Mouse (Mus musculus) thymus, postnatal 14 days (tissue): ENCODE measurements around the gene Kdelc2.

Experiments
- DNase-seq: peaks from one replicate; pipeline ENCODE4 v3.0.0; 2021

Gene Kdelc2

DNA sequence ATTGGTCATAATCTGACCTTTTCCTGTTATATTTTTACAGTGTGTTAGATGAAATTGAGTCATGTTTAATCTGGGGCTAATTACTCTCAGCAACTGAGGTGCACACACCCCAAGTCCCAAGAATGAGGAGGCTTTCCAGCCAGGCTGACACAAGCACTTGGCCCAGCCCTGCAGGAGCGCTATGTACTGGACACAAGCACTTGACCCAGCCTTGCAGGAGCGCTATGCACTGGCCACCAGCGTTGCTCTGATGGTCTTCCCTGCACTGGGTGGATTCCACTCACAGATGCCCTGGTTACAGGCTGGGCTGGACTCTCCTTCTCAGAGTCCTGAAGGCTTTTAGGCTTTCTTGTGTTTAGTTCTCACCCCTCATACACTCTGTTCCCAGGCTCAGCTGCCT, 5.3 kb downstream of the Kdelc2 start:
- DNase-seq: no peak

DNA sequence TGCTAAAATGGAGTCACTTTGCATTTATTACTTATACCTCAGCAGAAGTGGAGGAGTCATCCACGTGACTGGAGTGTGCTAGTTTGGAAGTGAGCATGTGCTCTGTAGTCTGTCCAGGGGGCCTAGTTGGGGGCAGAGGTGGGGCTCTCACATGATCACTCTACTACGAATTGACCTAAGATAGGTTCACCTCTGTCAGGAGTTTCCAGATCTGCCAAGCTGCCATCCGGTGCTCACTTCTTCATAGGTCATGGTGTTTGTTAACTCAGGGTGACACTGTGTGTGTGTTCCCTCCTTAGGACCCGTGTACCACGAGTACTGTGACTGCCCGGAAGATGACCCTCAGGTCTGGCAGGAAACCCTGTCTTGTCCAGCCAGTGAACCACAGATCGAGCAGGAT, 6.3 kb downstream of the Kdelc2 start:
- DNase-seq: no peak

- DNase-seq: no peak
These were observed 14.0 kb downstream of the Kdelc2 start for GRCm38 (mm10) chr9:53397685-53398387.

DNA sequence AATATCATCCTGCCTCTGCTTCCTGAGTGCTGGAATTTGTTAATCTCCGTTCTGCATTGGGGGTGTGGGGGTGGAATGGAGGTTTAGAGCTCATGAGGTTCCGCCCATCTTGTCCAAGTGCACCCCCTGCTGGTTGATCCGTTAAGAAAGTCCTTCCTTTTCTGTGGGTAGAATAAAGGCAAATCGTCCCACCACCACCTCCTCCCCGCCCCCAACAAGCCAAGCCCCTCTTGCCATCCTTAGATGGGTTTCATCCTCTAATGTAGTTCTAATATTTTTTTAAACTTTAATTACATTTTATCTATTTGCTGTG, 14.5 kb downstream of the Kdelc2 start:
- DNase-seq: peak; percentile 78

GRCm38 (mm10) chr9:53399537-53399936, 15.7 kb downstream of the Kdelc2 start:
- no peak for DNase-seq

DNA sequence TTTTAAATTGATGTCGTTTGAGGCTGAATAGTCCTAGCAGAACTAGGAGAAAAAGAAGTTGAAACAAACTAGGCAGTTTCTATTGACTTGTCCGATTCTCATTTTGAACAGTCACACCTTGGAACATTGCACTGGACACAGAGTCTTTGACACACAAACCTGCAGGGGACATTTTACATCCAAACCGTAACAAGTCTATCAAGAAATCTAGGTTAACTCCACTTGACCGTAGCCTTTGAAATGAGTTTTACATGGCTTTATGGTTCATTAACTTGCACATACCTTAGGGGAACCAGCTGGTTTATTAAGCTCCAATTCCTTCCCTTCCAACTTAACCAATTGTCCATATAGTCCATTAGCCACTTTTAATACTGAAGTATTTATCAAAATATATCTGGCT, 16.9 kb downstream of the Kdelc2 start:
- DNase-seq: no peak

DNA sequence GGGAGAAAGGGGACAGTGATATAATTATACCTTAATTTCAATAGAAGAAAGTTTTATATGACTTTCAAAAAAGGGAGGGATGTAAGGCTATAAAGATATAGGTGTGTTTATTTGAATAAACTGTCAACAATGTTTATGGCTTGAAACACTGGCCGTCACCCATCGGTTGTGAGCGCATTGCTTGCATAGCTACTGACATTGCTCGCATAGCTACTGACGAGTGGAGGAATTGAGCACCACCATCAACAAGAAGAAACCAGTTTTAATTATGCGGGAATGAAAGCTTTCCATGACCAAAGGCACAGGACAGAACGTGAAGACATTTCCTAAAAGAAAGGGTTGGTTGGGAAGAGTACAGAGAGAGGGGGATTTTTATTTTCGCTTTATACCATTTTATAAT, 17.3 kb downstream of the Kdelc2 start:
- DNase-seq: no peak

- DNase-seq: no peak
These were observed 18.5 kb downstream of the Kdelc2 start, which contains the start of gene 4930550C14Rik for GRCm38 (mm10) chr9:53402291-53402711. 4930550C14Rik (plus strand) TSS chr9:53402325.

DNA sequence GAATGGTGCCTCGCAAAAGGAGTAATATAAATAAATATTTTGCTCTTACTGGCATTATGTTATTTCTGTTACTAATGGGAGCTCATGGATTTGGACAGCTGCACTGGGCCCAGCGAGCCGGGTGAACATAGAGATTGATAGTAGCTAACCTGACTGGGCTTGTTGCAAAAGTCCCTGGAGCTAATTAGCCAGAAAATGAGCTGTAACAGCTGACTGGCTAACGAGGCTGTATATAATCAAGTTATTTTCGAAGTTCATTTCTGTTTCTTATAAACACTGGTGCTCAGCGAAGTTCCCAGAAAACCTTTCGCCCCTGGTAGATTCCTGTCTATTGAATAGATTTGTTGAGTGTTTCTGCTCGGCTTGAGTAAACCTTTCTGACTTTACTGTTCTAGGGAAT, 19.2 kb downstream of the Kdelc2 start:
- DNase-seq: no peak

DNA sequence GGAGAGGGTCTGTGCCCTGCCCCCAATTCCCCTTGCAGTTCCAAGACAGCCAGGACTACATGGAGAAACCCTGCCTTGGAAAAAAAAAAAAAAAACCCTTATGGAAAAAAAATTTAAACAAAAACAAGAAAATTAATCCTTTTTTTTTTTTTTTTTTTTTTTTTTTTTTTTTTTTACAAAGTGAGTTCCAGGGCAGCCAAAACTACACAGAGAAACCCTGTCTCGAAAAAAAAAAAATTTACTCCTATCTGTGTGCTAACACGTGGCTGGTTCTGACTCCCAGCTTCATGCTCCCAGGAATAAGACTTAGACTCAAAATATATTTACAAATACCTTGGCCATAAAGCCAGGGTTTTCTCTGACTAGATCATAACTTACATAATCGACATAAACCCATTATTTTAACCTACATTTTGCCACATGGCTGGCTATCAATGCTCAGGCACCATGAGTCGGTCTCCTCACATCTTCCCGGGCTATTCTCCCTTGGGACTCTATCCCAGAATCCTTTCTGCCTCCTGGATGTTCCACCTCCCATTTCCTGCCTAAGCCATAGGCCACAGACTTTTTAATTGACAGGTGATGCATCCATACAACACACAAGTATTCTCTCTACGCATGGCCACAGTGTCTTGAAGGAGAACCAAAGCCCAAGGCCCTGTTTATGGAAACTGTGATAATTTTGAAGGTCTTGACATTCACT, 20.4 kb downstream of the Kdelc2 start:
- no peak for DNase-seq

DNA sequence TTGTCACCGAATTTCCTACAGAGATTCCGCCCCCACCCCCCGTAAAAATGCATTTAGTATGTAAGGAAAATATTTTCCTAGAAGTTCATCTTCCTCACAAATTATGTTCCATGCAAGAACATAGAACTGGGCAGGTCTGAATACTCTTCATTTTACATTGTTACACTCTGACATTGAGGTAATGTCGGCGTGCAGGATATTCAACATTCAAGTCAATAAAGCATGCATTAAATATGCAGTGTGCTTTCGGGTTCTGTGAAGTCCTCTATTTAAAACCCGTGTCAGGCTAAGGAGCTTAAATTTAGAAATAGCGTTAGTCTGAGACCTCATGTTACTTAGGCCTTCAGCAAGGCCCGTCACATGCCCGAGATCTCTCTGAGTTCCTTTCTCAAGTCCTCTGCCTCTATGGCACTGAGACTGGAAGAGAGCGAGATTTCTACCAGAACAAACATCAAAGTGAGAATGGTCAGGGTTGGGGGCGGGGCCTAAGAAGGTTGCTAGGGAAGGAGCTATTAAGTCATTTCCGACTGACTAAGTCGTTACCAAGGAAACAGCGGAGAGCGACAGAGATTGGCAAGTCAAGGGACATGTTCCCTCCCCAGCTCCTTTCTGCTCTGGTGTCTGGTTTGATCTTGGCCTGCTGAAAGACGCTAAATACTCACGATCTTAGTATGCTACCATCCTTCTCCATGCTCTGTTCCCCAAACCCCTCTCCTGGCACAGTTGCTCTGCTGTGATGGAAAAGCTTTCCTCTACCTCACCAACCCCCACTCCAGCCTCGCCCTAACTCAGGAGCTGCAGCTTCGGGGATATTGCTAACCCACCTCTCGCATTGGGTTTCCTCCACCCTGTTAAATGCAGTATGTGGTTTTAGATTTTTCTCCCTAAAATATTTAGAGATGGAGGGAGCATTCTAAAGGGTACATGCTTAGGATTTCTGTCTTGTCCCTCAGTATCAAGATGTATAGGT, 21.2 kb downstream of the Kdelc2 start:
- peak; percentile 89 for DNase-seq

- DNase-seq: no peak
These were observed 24.7 kb downstream of the Kdelc2 start for GRCm38 (mm10) chr9:53408548-53408947.

- no peak for DNase-seq
These were observed 25.1 kb downstream of the Kdelc2 start for GRCm38 (mm10) chr9:53408953-53409361.

- DNase-seq: no peak
These were observed 25.6 kb downstream of the Kdelc2 start for GRCm38 (mm10) chr9:53409427-53409826.

DNA sequence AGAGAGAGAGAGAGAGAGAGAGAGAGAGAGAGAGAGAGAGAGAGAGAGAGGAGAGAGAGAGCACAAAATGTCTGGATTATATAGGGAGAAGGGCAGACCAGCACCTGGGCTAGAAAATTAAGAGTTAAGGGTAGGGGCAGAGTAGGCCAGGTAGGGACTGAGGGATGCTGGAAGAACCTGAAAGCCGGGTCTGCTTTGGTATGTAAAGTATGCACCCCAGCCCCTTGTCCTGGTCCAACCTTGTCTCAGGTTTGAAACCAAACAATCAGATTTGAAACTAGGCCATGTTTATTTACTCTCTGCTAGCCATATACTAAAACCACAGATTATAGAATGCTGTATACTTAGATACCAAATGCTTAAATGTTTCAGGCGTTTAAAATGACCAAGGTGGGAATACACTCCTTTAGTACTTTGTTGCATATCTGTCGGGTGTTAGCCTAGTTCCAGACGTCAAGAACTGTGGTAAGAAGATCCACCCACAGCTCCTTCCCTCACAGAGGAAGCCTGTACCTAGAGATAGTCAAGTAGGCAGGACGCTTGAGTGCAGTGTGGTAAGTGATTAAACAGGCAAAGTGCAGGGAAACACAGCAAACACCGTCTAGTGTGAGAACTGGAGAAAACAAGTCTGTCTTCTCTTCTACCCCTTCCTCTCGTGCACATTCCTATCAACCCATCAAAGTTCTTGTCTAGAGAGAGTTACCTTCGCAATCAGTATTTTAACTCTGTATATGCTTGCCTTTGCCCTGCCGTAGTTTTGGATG, 38.5 kb downstream of the Kdelc2 start:
- DNase-seq: no peak

DNA sequence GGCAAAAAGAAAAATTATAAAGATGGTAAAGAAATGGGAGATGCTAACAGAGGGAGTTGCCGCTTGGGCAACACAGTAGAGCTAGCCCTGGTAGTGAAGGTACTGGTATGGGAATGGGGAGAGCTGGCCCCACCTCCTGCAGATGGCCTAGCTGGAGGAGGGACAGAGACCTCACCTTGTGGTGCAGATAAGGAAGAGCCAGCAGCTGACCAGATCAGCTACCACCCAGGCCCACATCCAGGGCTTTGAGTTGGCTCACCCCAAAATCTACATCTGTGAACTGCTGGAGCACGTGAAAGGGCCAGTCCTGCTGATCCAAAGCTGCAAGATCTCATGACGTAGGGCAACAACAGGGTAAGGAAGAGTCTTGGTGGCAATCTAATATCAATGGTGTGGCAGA, 42.9 kb downstream of the Kdelc2 start:
- no peak for DNase-seq

- DNase-seq: no peak
These were observed 43.8 kb downstream of the Kdelc2 start for GRCm38 (mm10) chr9:53427638-53428037.

DNA sequence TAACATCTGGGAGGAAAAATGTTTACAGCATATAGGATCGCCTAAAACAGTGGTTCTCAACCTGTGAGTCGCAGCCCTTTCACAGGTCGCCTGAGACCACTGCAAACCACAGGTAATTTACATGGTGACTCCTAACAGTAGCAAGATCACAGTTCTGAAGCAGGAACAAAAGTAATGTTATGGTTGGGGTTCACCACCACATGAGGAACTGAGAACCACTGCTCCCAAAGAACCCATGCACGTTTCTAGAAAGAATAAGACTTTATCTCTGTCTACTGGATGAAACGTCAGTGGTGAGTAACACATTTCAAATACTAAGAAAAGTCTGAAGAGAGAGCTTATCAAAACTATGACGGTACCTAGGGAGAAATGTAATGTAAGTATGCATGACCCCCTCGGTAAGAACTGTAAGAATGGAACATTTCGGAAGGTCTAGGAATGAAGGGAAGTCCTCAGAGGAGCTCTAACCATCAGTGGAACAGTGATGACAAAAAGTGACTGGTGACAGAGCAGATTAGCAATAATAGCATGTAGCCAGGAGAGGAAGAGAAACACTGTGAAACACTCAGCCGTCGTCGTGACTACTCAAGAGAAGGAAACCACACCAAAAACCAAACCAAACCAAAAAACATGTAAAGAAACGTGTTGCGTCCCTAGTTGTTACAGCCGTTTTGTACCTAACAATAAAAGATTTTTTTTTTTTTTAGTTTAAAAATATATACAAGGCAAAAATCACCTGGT, 52.2 kb downstream of the Kdelc2 start:
- no peak for DNase-seq

DNA sequence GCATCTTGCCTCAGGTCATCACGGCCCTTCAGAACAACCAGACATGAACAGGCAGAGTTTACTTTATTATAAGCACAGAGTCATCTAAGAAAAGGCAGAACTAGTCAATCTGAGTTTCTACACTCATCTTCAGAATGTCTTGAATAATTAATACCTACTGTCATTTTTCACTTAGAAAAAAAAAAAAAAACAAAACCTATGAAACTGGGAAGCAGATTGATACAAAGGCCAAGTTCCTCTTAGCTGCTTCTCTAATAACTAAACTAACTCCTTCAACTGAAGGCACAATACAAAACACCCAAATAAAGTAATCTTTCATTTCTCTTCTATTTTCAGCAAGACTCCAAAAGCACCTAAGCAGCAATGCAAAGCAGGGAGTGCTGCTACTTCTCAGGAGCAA, 66.8 kb downstream of the Kdelc2 start:
- no peak for DNase-seq
